Mouse (Mus musculus) spleen, postnatal 10 days (tissue): ENCODE results near the gene Pofut1.
"Not testable (repeated sequence)": the region's sequence is repeated elsewhere in the genome, so short reads cannot be mapped to it uniquely, and the experiment has no call there.

Source experiments
- DNase-seq, 2 experiments: peaks; one replicate each; pipeline ENCODE4 v3.0.0; 2021 to 2022; ENCODE audit warnings: low spot score in 2 of 2

Gene Pofut1

GRCm38 (mm10) chr2:153239021-153239859 is 2.1 kb upstream of the Pofut1 start:
- no peak for DNase-seq

GRCm38 (mm10) chr2:153239860-153240480 is 1.4 kb upstream of the Pofut1 start:
- peak in 1 of 2 experiments; percentile 47 for DNase-seq

GRCm38 (mm10) chr2:153240701-153241235 is 565 bp upstream of the Pofut1 start:
- peak; percentile 78 for DNase-seq

- no peak for DNase-seq
Observed at GRCm38 (mm10) chr2:153242156-153242555, 823 bp downstream of the Pofut1 start.

GRCm38 (mm10) chr2:153249751-153250150 is 8.4 kb downstream of the Pofut1 start:
- DNase-seq: no peak

GRCm38 (mm10) chr2:153256604-153257003 is 15.3 kb downstream of the Pofut1 start:
- no peak for DNase-seq

GRCm38 (mm10) chr2:153259030-153259863 is 17.9 kb downstream of the Pofut1 start:
- DNase-seq: peak in 1 of 2 experiments; percentile 40

- no peak for DNase-seq
Observed at GRCm38 (mm10) chr2:153259864-153260674, 18.7 kb downstream of the Pofut1 start.

- DNase-seq: peak in 1 of 2 experiments; percentile 56
Observed at GRCm38 (mm10) chr2:153263053-153263452, 21.7 kb downstream of the Pofut1 start.

- no peak for DNase-seq
Observed at GRCm38 (mm10) chr2:153267331-153267730, 26.0 kb downstream of the Pofut1 start.

GRCm38 (mm10) chr2:153270231-153270915 is 29.0 kb downstream of the Pofut1 start:
- DNase-seq: peak in 1 of 2 experiments; percentile 10

- DNase-seq: not testable (repeated sequence)
Observed at GRCm38 (mm10) chr2:153274200-153274918, 33.0 kb downstream of the Pofut1 start.

- DNase-seq: no peak
Observed at GRCm38 (mm10) chr2:153274919-153275247, 33.5 kb downstream of the Pofut1 start.

GRCm38 (mm10) chr2:153275577-153275976 is 34.2 kb downstream of the Pofut1 start:
- not testable (repeated sequence) for DNase-seq

GRCm38 (mm10) chr2:153276440-153276839 is 35.1 kb downstream of the Pofut1 start:
- DNase-seq: no peak

GRCm38 (mm10) chr2:153276846-153277245 is 35.5 kb downstream of the Pofut1 start:
- DNase-seq: not testable (repeated sequence)

- no peak for DNase-seq
Observed at GRCm38 (mm10) chr2:153278357-153278756, 37.0 kb downstream of the Pofut1 start.

GRCm38 (mm10) chr2:153283919-153284318 is 42.6 kb downstream of the Pofut1 start:
- DNase-seq: no peak

GRCm38 (mm10) chr2:153286524-153286923 is 45.2 kb downstream of the Pofut1 start:
- DNase-seq: no peak

- DNase-seq: no peak
Observed at GRCm38 (mm10) chr2:153287835-153288234, 46.5 kb downstream of the Pofut1 start.
